Mouse (Mus musculus) myocyte (in vitro differentiated cells): ENCODE results near the gene Banp.

ENCODE experiments used
- MAX ChIP-seq: IDR thresholded peaks from one replicate; pipeline ENCODE4 v1.6.1; 2011; ENCODE audit warnings: low read depth, mild to moderate bottlenecking, control low read depth
- POLR2A ChIP-seq: IDR thresholded peaks from one replicate; pipeline ENCODE4 v1.6.1; 2011; ENCODE audit warnings: low read depth, mild to moderate bottlenecking, control low read depth, moderate library complexity; ENCODE audit not compliant: insufficient read length
- POLR2AphosphoS2 ChIP-seq: IDR thresholded peaks from one replicate; pipeline ENCODE4 v1.6.1; 2011; ENCODE audit warnings: low read depth, control low read depth; ENCODE audit not compliant: insufficient read length
- REST ChIP-seq: IDR thresholded peaks from one replicate; pipeline ENCODE4 v1.6.1; 2011; ENCODE audit warnings: mild to moderate bottlenecking, control low read depth, moderate library complexity; ENCODE audit not compliant: insufficient read depth, insufficient read length
- TCF12 ChIP-seq: IDR thresholded peaks from one replicate; pipeline ENCODE4 v1.6.1; 2011; ENCODE audit warnings: mild to moderate bottlenecking, control low read depth; ENCODE audit not compliant: poor library complexity, insufficient read depth, severe bottlenecking
- USF1 ChIP-seq: IDR thresholded peaks from one replicate; pipeline ENCODE4 v1.6.1; 2011; ENCODE audit warnings: low read depth, mild to moderate bottlenecking, control low read depth, moderate library complexity

- no peak for TF ChIP-seq POLR2A
- no peak for TF ChIP-seq TCF12
- no peak for TF ChIP-seq REST
- no peak for TF ChIP-seq USF1
- no peak for TF ChIP-seq MAX
- TF ChIP-seq POLR2AphosphoS2: peak; percentile 55
Observed at GRCm38 (mm10) chr8:121955825-121956500, 6.4 kb downstream of the Banp start.
